Mouse (Mus musculus): ENCODE results near the gene Fabp6.

GRCm38 (mm10) chr11:43577713-43578478, 23.4 kb downstream of the Fabp6 start:
- TF ChIP-seq POLR2A (IDR thresholded peaks at IDR 0.05; ENCODE audit: low read depth, low read length) (no peak), CTCF (IDR thresholded peaks at IDR 0.05; ENCODE audit: extremely low read depth, insufficient read depth, insufficient read length, insufficient replicate concordance) (no peak)

Data from spleen, adult 2 months (tissue).